20 mouse cellular contexts compared by ENCODE assay signal in the genomic region with DNA sequence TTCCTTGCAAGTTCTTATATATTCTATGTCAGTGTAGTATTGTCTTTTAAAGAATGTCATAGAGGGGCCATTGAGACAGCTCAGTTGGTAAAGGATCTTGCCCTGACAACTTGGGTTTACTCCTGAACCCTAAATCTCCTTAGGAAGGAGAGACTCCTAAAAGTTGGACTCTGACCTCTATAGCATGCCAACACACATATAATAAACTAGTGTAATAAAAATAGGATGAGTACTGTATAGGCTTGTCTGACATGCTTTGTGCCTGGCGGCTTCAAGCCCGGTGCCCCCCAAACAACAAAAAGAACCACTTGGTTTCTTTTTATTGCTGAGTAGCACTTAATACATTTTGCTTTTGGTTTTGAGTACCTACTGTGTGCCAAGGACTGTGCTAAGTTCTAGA.
"Had no signal": no experiment of that assay in that cellular context is flagged by ENCODE, and none has a peak within 500 bp of the region (broad histone marks: within the 10 kb centered on the region; RNA-seq: fewer than 3 reads in every experiment).

No protein-coding gene starts in this region.

- DNase-seq: lung, adult 2 months; lung, postnatal 10 days; lung, postnatal 4 days; midbrain, embryonic 14.5 days; retina, postnatal 1 day; right cerebral cortex, adult 18-20 months; right cerebral cortex, postnatal 25 days; right cerebral cortex, postnatal 4 days; thymus, adult 2 months; thymus, postnatal 25 days; thymus, postnatal 4 days had no signal

- ATAC-seq: midbrain, embryonic 16.5 days had no signal

- H3K4me3 ChIP-seq: lung, embryonic 15.5 days; midbrain, embryonic 10.5 days; midbrain, embryonic 12.5 days; myocyte; neural tube, embryonic 13.5 days; neural tube, embryonic 15.5 days; stomach, embryonic 15.5 days had no signal

- H3K4me1 ChIP-seq: lung, embryonic 15.5 days; midbrain, embryonic 12.5 days; neural tube, embryonic 13.5 days; neural tube, embryonic 15.5 days; stomach, embryonic 15.5 days had no signal

- H3K9me3 ChIP-seq: lung, embryonic 15.5 days; midbrain, embryonic 10.5 days; midbrain, embryonic 12.5 days; neural tube, embryonic 13.5 days; neural tube, embryonic 15.5 days; stomach, embryonic 15.5 days had no signal

- H3K36me3 ChIP-seq: lung, embryonic 15.5 days; midbrain, embryonic 10.5 days; midbrain, embryonic 12.5 days; neural tube, embryonic 13.5 days; neural tube, embryonic 15.5 days; stomach, embryonic 15.5 days had no signal

- H3K9ac ChIP-seq: liver, embryonic 14.5 days; lung, embryonic 15.5 days; midbrain, embryonic 12.5 days; neural tube, embryonic 13.5 days; neural tube, embryonic 15.5 days; stomach, embryonic 15.5 days had no signal

- H3K27ac ChIP-seq: liver, embryonic 14.5 days; lung, embryonic 15.5 days; midbrain, embryonic 10.5 days; midbrain, embryonic 12.5 days; neural tube, embryonic 13.5 days; neural tube, embryonic 15.5 days had no signal

- H3K27me3 ChIP-seq: lung, embryonic 15.5 days; midbrain, embryonic 12.5 days; neural tube, embryonic 13.5 days; neural tube, embryonic 15.5 days; stomach, embryonic 15.5 days had no signal

- H3K4me2 ChIP-seq: lung, embryonic 15.5 days; midbrain, embryonic 12.5 days; neural tube, embryonic 13.5 days; neural tube, embryonic 15.5 days; stomach, embryonic 15.5 days had no signal
